Mouse (Mus musculus) monocyte, adult 5-6 weeks (primary cell): ENCODE data around the gene Dmrta2. TPM values are rescaled to one million over a fixed set of nuclear protein-coding genes. Genes with fewer than 3 reads are reported as not detected.

Experiments used
- ATAC-seq: fragments of 153-309, 156-312 bp; replicated peaks from 2 replicates; pipeline ENCODE4 v1.8.0; 2017; ENCODE audit warnings: mild to moderate bottlenecking; ENCODE audit not compliant: low TSS enrichment, insufficient number of reproducible peaks, severe bottlenecking, poor library complexity, low FRiP score
- total RNA-seq: library from RNA; stranded (forward); fragments of 200-1000, 200-491, 200-594 nt; gene quantifications from 3 replicates; pipeline ENCODE4 v1.2.3, GENCODE M21; 2017

Gene Dmrta2
- total RNA-seq, 1 experiment from 2014 or later = not detected

- ATAC-seq = no peak
These were observed 410 bp downstream of the Dmrta2 start for GRCm38 (mm10) chr4:109978068-109978857.

- ATAC-seq = no peak
These were observed 1.0 kb downstream of the Dmrta2 start for GRCm38 (mm10) chr4:109978858-109979340.

GRCm38 (mm10) chr4:109979461-109980320 lies 1.8 kb downstream of the Dmrta2 start:
- no peak for ATAC-seq

- ATAC-seq = no peak
These were observed 2.6 kb downstream of the Dmrta2 start for GRCm38 (mm10) chr4:109980321-109981082.

GRCm38 (mm10) chr4:109981083-109981870 lies 3.4 kb downstream of the Dmrta2 start:
- ATAC-seq = no peak

GRCm38 (mm10) chr4:109981871-109982680 lies 4.2 kb downstream of the Dmrta2 start:
- ATAC-seq = no peak

- ATAC-seq = no peak
These were observed 4.9 kb downstream of the Dmrta2 start for GRCm38 (mm10) chr4:109982681-109983265.

- no peak for ATAC-seq
These were observed 5.6 kb downstream of the Dmrta2 start for GRCm38 (mm10) chr4:109983281-109984001.

GRCm38 (mm10) chr4:109984011-109984411 lies 6.2 kb downstream of the Dmrta2 start:
- ATAC-seq = no peak

- no peak for ATAC-seq
These were observed 6.9 kb downstream of the Dmrta2 start for GRCm38 (mm10) chr4:109984496-109985423.

- no peak for ATAC-seq
These were observed 7.7 kb downstream of the Dmrta2 start for GRCm38 (mm10) chr4:109985424-109986172.

GRCm38 (mm10) chr4:109986301-109986700 lies 8.4 kb downstream of the Dmrta2 start:
- no peak for ATAC-seq

GRCm38 (mm10) chr4:109986748-109987355 lies 9.0 kb downstream of the Dmrta2 start:
- ATAC-seq = no peak

- no peak for ATAC-seq
These were observed 9.9 kb downstream of the Dmrta2 start for GRCm38 (mm10) chr4:109987560-109988362.
